Comparison of ENCODE assay signal across 8 mouse cellular contexts in the genomic region with DNA sequence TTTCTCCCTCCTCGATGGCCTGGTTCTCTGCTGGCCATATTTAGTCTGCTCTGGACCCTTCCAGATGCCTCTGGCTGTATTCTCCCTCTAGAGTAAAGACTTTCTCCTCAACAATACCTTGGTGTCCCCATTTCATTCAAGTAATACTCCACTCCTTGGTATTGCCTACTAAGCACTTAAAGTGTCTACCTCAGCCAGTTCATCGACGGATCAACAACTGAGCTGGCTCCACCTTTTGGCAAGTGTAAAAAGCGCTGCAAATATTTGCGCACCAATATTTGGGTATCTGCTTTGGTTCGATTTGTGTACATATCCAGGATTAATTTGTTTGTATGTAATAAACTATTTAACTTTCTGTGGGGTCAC. TPM values are rescaled to one million over a fixed set of nuclear protein-coding genes. Genes with fewer than 3 reads are reported as not detected.
A peak's percentile ranks its signal among the peaks of the same experiment; 100 is the strongest.
DNase-seq lines count a peak whose midpoint lies in the region; ATAC-seq and TF ChIP-seq lines count a peak whose summit lies in the region.

No protein-coding gene starts in this region.

- ATAC-seq in heart, embryonic 16.5 days (replicated peaks; ENCODE audit: extremely low read depth, insufficient read depth, low FRiP score) = no peak
- ATAC-seq in forebrain, postnatal 0 days = no peak
- peak; percentile 32; the same call in 1 of the 2 replicates for ATAC-seq in megakaryocyte-erythroid progenitor cell, adult 5-6 weeks (replicated peaks; ENCODE audit: low FRiP score, low TSS enrichment, poor library complexity, severe bottlenecking)

- TF ChIP-seq POLR2A in MEL (IDR thresholded peaks at IDR 0.05; ENCODE audit: control insufficient read depth in 1 of 2, insufficient read depth in 1 of 2, low read depth in 1 of 2, low read length in 2 of 2, poor library complexity in 1 of 2) = no peak

- no peak for DNase-seq in heart, postnatal 10 days
- no peak for DNase-seq in MEL (ENCODE audit: low read depth, low spot score)
- no peak for DNase-seq in forebrain, postnatal 0 days
- DNase-seq in cerebellum, postnatal 4 days (ENCODE audit: low spot score in 2 of 2) = no peak
- DNase-seq in right cerebral cortex, adult 2 months (ENCODE audit: low spot score in 2 of 2) = no peak
- DNase-seq in kidney, adult 18-20 months = no peak

- peak overlapping the region; percentile 98 for H3K27ac ChIP-seq in heart, embryonic 16.5 days (ENCODE audit: low read length)
- H3K27ac ChIP-seq in MEL (ENCODE audit: control insufficient read depth, low read depth, low read length) = peak overlapping the region; percentile 41
- peak overlapping the region; percentile 92 for H3K27ac ChIP-seq in forebrain, postnatal 0 days (ENCODE audit: low read depth, low read length)

- H3K36me3 ChIP-seq in heart, embryonic 16.5 days (ENCODE audit: control insufficient read depth, insufficient read depth) = no peaks in the 10 kb centered on the region
- H3K36me3 ChIP-seq in MEL (ENCODE audit: control insufficient read depth in 1 of 2, insufficient read depth in 2 of 2, low read length in 2 of 2) = peaks cover 0 to 18% of the 10 kb centered on the region in 2 experiments; a peak in 2 of 4 replicates
- no peaks in the 10 kb centered on the region for H3K36me3 ChIP-seq in forebrain, postnatal 0 days (ENCODE audit: insufficient read depth)

- WGBS in heart, embryonic 16.5 days = 14% methylated on average over 6 of the region's 6 CpGs
- WGBS in forebrain, postnatal 0 days = 7% methylated on average over 6 of the region's 6 CpGs

- H3K9ac ChIP-seq in heart, embryonic 16.5 days (ENCODE audit: low read length) = peak overlapping the region; percentile 85
- H3K9ac ChIP-seq in MEL (ENCODE audit: control insufficient read depth, low read depth, low read length, poor library complexity, severe bottlenecking) = peak overlapping the region; percentile 42
- peak overlapping the region; percentile 86 for H3K9ac ChIP-seq in forebrain, postnatal 0 days

- no peaks in the 10 kb centered on the region for H3K79me2 ChIP-seq in MEL (ENCODE audit: control insufficient read depth, insufficient read depth, low read length, poor library complexity)

- peak overlapping the region; percentile 77 for H3K4me3 ChIP-seq in heart, embryonic 16.5 days (ENCODE audit: low read length)
- H3K4me3 ChIP-seq in MEL (ENCODE audit: control insufficient read depth in 1 of 2, insufficient read depth in 1 of 2, low read depth in 2 of 2, low read length in 2 of 2) = peak overlapping the region; percentile 46 to 63
- peak overlapping the region; percentile 65 for H3K4me3 ChIP-seq in forebrain, postnatal 0 days (ENCODE audit: low read depth, low read length)

- no peaks in the 10 kb centered on the region for H3K9me3 ChIP-seq in heart, embryonic 16.5 days (replicated peaks; ENCODE audit: control insufficient read depth, low read length)
- no peaks in the 10 kb centered on the region for H3K9me3 ChIP-seq in MEL (replicated peaks; ENCODE audit: insufficient read depth, low read length)
- H3K9me3 ChIP-seq in forebrain, postnatal 0 days (ENCODE audit: low read length) = no peaks in the 10 kb centered on the region

- peak overlapping the region; percentile 95 for H3K4me2 ChIP-seq in heart, embryonic 16.5 days (ENCODE audit: low read depth, low read length)
- peak overlapping the region; percentile 90 for H3K4me2 ChIP-seq in forebrain, postnatal 0 days (ENCODE audit: low read depth)

- TF ChIP-seq EP300 in MEL (IDR thresholded peaks at IDR 0.05; ENCODE audit: low read depth in 1 of 2, low read length in 2 of 2) = no peak

- TF ChIP-seq CTCF in MEL (IDR thresholded peaks at IDR 0.05 in 2 of 3, conservative IDR thresholded peaks at IDR 0.05 in 1 of 3; ENCODE audit: control insufficient read depth in 1 of 3, insufficient read depth in 1 of 3, low read depth in 2 of 3, low read length in 3 of 3, poor library complexity in 1 of 3, severe bottlenecking in 1 of 3) = peak; percentile 14 to 47 (median 35); a peak in 3 of 6 replicates
- peak; percentile 20; the same call in 1 of the 2 replicates for TF ChIP-seq CTCF in forebrain, postnatal 0 days (IDR thresholded peaks at IDR 0.05; ENCODE audit: low read depth)

- TF ChIP-seq RAD21 in MEL (IDR thresholded peaks at IDR 0.05; ENCODE audit: low read depth, low read length) = peak; percentile 12; the same call in 1 of the 2 replicates

- intact Hi-C loops in heart, postnatal 10 days (cut with DNase I) = loop anchor here (2.0 kb wide), 1 partner anchor 18 kb away; no protein-coding TSS in a partner anchor

- peaks cover 10% of the 10 kb centered on the region for H3K4me1 ChIP-seq in heart, embryonic 16.5 days (ENCODE audit: control insufficient read depth, insufficient read depth, low read length)
- H3K4me1 ChIP-seq in MEL (ENCODE audit: control insufficient read depth in 1 of 2, insufficient read depth in 2 of 2, low read length in 2 of 2) = peaks cover 6 to 28% of the 10 kb centered on the region in 2 experiments
- H3K4me1 ChIP-seq in forebrain, postnatal 0 days (ENCODE audit: insufficient read depth) = peaks cover 9% of the 10 kb centered on the region; the same call in 1 of the 2 replicates

- no peaks in the 10 kb centered on the region for H3K27me3 ChIP-seq in heart, embryonic 16.5 days (ENCODE audit: control insufficient read depth, insufficient read depth, low read length)
- H3K27me3 ChIP-seq in MEL (ENCODE audit: control insufficient read depth in 1 of 2, insufficient read depth in 2 of 2, low read length in 2 of 2) = no peaks in the 10 kb centered on the region
- H3K27me3 ChIP-seq in forebrain, postnatal 0 days (ENCODE audit: insufficient read depth, low read length) = no peaks in the 10 kb centered on the region

TF ChIP-seq in MEL, 35 proteins besides CTCF, POLR2A, EP300 and RAD21:
- 0 out of 2 replicates have a peak, but pooled peaks have one; percentile 23 for TF ChIP-seq E2F4 (IDR thresholded peaks at IDR 0.05; ENCODE audit: borderline replicate concordance, low read depth, low read length)
- no peak for TF ChIP-seq TCF12 (IDR thresholded peaks at IDR 0.05; ENCODE audit: low read depth, low read length)
- TF ChIP-seq USF2 (IDR thresholded peaks at IDR 0.05; ENCODE audit: borderline replicate concordance in 1 of 2, insufficient read depth in 1 of 2, low read depth in 1 of 2, low read length in 2 of 2) = no peak
- TF ChIP-seq RCOR1 (IDR thresholded peaks at IDR 0.05; ENCODE audit: low read depth, low read length) = peak; percentile 30; the same call in 1 of the 2 replicates
- peak; percentile 57 for TF ChIP-seq NELFE (IDR thresholded peaks at IDR 0.05; ENCODE audit: low read depth, low read length)
- TF ChIP-seq ZMIZ1 (IDR thresholded peaks at IDR 0.05; ENCODE audit: low read depth, low read length) = peak; percentile 63; the same call in 1 of the 2 replicates
- peak; percentile 23; the same call in 1 of the 2 replicates for TF ChIP-seq SMC3 (IDR thresholded peaks at IDR 0.05; ENCODE audit: low read depth, low read length)
- peak; percentile 84 for TF ChIP-seq MAFK (IDR thresholded peaks at IDR 0.05; ENCODE audit: borderline replicate concordance, low read depth, low read length)
- 0 out of 2 replicates have a peak, but pooled peaks have one; percentile 10 for TF ChIP-seq ZC3H11A (IDR thresholded peaks at IDR 0.05; ENCODE audit: low read depth, low read length)
- no peak for TF ChIP-seq HCFC1 (IDR thresholded peaks at IDR 0.05; ENCODE audit: low read depth, low read length)
- TF ChIP-seq USF1 (IDR thresholded peaks at IDR 0.05; ENCODE audit: low read depth, low read length) = no peak
- TF ChIP-seq ETS1 (IDR thresholded peaks at IDR 0.05; ENCODE audit: low read depth, low read length) = 0 out of 2 replicates have a peak, but pooled peaks have one; percentile 5
- TF ChIP-seq CHD1 (IDR thresholded peaks at IDR 0.05; ENCODE audit: low read depth, low read length) = peak; percentile 97

RNA-seq across cellular contexts. Expression of gene Scd2, which starts 27.0 kb away (rescaled TPM):
- polyA plus RNA-seq in heart, embryonic 16.5 days (2015; fragmentation: Nextera tagmentation; extraction: Ambion mirVana) = 134 and 148 TPM in 2 replicates
- 10 to 100 TPM; 30.3 to 34.6 TPM for total RNA-seq in heart, postnatal 10 days (2021)
- 392 and 554 TPM in 2 replicates for total RNA-seq in MEL (2012; rRNA removed)
- 100 to 1,000 TPM in 1 of 2 experiments, 10 to 100 TPM in 1; 47.4 to 593 TPM for polyA plus RNA-seq in MEL (2012; ENCODE audit: insufficient read depth in 1 of 2, insufficient read length in 2 of 2, low read depth in 1 of 2, low replicate concordance in 2 of 2, missing spikeins in 1 of 2)
- total RNA-seq in forebrain, postnatal 0 days (2014; rRNA removed) = 540 and 696 TPM in 2 replicates
- 162 and 210 TPM in 2 replicates for polyA plus RNA-seq in forebrain, postnatal 0 days (2015; fragmentation: Nextera tagmentation; extraction: Ambion mirVana)
- 56.2 and 62.2 TPM in 2 replicates for total RNA-seq in megakaryocyte-erythroid progenitor cell, adult 5-6 weeks (2014; fragmentation: Nextera tagmentation)
- total RNA-seq in megakaryocyte-erythroid progenitor cell, adult 5-6 weeks (2017) = 71.9 and 90.7 TPM in 2 replicates

Comparison
In these comparisons a context has a peak if more than half of its experiments do, and no peak if none do; other contexts are left out.
1. H3K27ac ChIP-seq: peak in every context shown above with its lines; median percentile 98 in heart, embryonic 16.5 days; 92 in forebrain, postnatal 0 days; 41 in MEL.